Mouse (Mus musculus): ENCODE measurements at regions not wholly inside any gene's neighbourhood (a gene's known extent, or its start where the extent isn't known, plus 50 kb on each side); places are given as distances from the start of the nearest gene placed in this dataset. TPM values are rescaled to one million over a fixed set of nuclear protein-coding genes. Genes with fewer than 3 reads are reported as not detected.

DNA sequence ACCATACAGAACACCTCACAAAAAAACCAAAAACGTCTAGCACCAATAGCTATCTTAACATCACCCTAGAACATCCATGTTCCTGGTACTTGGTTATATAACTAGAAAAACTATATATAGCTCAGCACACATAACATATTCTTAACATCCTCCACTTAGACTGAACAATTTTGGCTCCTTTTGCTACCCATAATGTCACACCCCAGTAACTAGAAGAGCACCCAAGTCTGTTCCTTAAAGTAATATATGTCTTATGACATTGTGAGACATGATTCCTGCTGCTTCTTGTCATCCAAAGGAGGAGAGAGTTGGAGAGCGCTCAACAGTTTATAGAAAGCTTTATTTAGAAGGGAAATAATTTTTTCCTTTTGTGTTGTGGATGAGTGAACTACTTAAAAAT, 1206.1 kb downstream of the A830018L16Rik start:
- TF ChIP-seq CTCF (IDR thresholded peaks at IDR 0.05), result no peak
- Histone ChIP-seq H3K27ac (no peak overlapping the region), H3K4me3 (no peak overlapping the region)
- intact Hi-C loops (cut with DNase I), result no loop called here
- DNase-seq, result no peak

DNA sequence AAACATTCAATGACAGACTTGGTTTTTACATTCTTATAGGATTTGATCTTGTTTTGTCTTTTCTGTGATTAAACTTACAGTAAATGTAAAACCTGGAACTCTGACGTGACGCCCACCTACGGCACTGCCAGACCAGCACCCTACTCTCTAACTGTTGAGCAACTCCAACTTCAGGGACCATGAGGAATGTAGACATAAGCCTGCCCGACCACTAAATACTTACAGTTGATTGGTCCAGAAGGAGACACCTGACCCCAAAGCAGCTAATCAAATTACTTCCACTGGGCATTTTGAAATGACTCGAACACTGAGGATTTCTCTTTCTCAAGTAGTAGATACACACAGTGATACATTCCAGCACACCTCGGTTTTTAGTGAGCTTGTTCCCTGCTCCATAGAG, 1206.9 kb downstream of the A830018L16Rik start:
- Histone ChIP-seq H3K4me3 (no peak overlapping the region), H3K27ac (no peak overlapping the region)
- intact Hi-C loops (cut with DNase I), result no loop called here
- no peak for TF ChIP-seq CTCF (IDR thresholded peaks at IDR 0.05)
- DNase-seq, result no peak

DNA sequence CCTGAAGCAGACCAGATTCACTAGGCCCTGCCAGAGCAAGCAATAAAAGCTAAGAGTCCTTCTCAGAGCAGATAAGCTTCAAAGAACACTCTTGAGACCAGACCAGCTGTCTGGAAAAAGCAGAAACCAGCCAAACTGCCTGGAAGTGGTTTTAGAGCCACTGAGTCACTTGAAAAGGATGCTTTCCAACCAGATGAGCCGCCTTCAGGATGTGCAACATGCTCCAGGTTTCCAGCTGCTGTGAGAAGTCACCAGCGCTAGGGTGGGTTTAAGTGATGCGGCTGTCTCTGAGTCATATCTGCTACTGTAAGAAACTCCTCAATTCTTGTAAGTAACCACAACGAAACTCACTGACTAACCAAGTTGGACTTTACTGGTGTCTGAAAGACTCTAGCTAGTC, 1209.3 kb downstream of the A830018L16Rik start:
- intact Hi-C loops (cut with DNase I), result no loop called here
- no peak overlapping the region for H3K4me3 ChIP-seq
- no peak for DNase-seq
- TF ChIP-seq CTCF (IDR thresholded peaks at IDR 0.05), result no peak
- no peak overlapping the region for H3K27ac ChIP-seq

DNA sequence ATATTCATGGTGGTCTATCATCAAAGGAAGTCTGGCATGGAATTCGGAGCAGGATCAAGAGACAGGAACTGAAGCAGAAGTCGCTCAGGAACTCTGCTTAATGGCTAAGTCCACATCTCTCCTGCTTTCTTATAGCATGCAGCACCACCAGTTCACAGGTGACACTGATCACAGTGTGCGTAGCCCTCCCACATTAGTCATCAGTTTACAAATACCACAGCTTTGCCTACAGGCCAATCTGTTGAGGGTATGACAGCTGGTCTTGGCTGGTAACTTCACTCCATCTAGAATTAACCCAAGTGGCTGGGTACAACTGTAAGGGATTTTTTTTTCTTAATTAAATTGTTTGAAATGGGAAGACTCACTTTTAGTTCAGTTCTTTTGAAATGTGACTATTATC, 1219.1 kb downstream of the A830018L16Rik start:
- no peak overlapping the region for H3K4me3 ChIP-seq
- TF ChIP-seq CTCF (IDR thresholded peaks at IDR 0.05), result no peak
- H3K27ac ChIP-seq, result no peak overlapping the region
- intact Hi-C loops (cut with DNase I), result no loop called here
- no peak for DNase-seq

DNA sequence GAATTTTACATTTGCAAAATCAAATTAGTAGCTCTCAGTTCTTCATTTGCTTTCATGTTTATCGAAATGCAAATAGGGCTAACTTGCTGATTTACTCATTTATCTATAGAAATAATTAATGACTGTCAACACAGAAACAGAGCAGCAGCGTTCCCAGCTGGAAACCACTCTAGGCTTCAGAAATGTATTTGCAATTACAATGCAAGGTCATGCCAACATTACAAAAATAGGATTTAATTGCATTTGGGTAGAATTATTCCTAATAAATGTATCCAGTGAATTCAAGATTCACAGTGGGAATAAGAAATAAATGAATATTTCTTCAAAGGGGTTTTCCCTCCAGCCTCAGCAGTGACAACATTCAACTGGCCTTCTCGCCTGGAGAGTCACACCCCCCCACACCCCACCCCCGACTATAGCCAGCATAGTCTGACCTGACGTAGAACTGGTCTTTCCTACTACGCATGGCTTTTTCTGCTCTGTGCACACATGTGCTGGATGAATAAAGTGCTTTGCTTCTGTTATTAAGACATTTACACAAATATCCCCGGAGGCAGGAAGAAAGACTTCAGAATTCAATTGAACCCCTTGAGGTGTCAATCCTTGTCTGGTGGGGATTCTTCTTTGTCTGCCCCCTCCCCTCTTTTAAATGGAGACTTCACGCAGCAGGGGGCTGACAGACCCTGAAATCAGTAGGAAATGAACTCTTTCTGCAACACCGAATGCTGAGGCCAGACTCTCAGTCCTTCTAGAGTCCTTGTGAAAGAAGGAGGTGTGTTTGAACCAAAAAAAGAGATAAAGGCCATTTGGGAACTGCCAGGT, 1222.6 kb downstream of the A830018L16Rik start:
- intact Hi-C loops (cut with DNase I), result no loop called here
- DNase-seq, result no peak
- TF ChIP-seq CTCF (IDR thresholded peaks at IDR 0.05), result no peak
- Histone ChIP-seq H3K4me3 (no peak overlapping the region), H3K27ac (no peak overlapping the region)

DNA sequence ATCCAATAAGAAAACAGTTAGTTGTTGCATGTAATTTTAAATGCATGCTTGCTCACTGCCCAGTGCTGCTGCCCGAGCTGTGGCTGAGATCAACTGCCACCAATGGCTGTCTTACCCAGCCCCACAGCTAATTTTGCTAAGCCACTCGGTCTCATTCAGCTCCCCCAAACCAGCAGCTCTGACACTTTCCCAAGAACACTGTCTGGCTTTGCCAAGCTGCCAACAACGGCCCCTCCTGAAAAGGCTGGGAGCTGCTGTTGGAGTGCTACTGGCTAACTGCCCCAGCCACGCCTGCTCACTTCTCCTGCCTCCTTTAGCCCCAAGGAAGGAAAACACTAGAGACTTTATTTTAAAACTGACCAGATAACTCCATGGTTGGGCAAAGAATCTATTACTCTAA, 1227.1 kb downstream of the A830018L16Rik start:
- intact Hi-C loops (cut with DNase I), result no loop called here
- Histone ChIP-seq H3K4me3 (no peak overlapping the region), H3K27ac (no peak overlapping the region)
- TF ChIP-seq CTCF (IDR thresholded peaks at IDR 0.05), result no peak
- no peak for DNase-seq

Small RNAs in the stretch of these regions (microRNA-seq; reads per million reads assigned to microRNA genes)
- not detected for gene Mir6341

Data from gastrocnemius, adult 2 months (tissue).